Mouse (Mus musculus) limb, embryonic 10.5 days (tissue): ENCODE measurements at regions not wholly inside any gene's neighbourhood (a gene's known extent, or its start where the extent isn't known, plus 50 kb on each side); places are given as distances from the start of the nearest gene placed in this dataset.

Experiments used
- DNase-seq: peaks from one replicate; pipeline ENCODE4 v3.0.0-alpha.2; 2017; ENCODE audit warnings: low spot score
- H3K27ac ChIP-seq: fragments of 300-500 bp; sonication (generic); 2 replicates; pipeline ENCODE4 v1.5.1; 2016; ENCODE audit warnings: mild to moderate bottlenecking
- H3K27me3 ChIP-seq: fragments of 300-500 bp; sonication (generic); 2 replicates; pipeline ENCODE4 v1.6.1; 2016; ENCODE audit warnings: low read depth, mild to moderate bottlenecking; ENCODE audit not compliant: poor library complexity, severe bottlenecking
- H3K36me3 ChIP-seq: fragments of 300-500 bp; sonication (generic); 2 replicates; pipeline ENCODE4 v1.6.1; 2016; ENCODE audit warnings: mild to moderate bottlenecking, moderate library complexity
- H3K4me1 ChIP-seq: fragments of 300-500 bp; sonication (generic); 2 replicates; pipeline ENCODE4 v1.6.1; 2016
- H3K4me3 ChIP-seq: fragments of 300-500 bp; sonication (generic); 2 replicates; pipeline ENCODE4 v1.5.1; 2016; ENCODE audit warnings: mild to moderate bottlenecking, moderate library complexity
- H3K9me3 ChIP-seq: fragments of 300-500 bp; sonication (generic); replicated peaks from 2 replicates; pipeline ENCODE4 v1.6.1; 2016; ENCODE audit warnings: mild to moderate bottlenecking
- WGBS: fragments of 180-500 bp; shearing (Covaris S2); methylation state at CpG from one replicate; pipeline ENCODE4 v1.1.7; 2016; 5-methylcytosine and 5-hydroxymethylcytosine counted together

- peaks cover 10% of the 10 kb centered on the region; the same call in 1 of the 2 replicates for H3K4me1 ChIP-seq
- WGBS = 90% methylated on average over 11 of the region's 11 CpGs
- H3K36me3 ChIP-seq = no peaks in the 10 kb centered on the region
- H3K27me3 ChIP-seq = no peaks in the 10 kb centered on the region
- H3K9me3 ChIP-seq = no peaks in the 10 kb centered on the region
- DNase-seq = no peak
- H3K27ac ChIP-seq = no peak overlapping the region
- no peak overlapping the region for H3K4me3 ChIP-seq
These were observed 60.3 kb upstream of the Vamp9 start for GRCm38 (mm10) chr5:99845565-99846255.

GRCm38 (mm10) chr5:99848158-99848988 lies 57.7 kb upstream of the Vamp9 start:
- WGBS = 92% methylated on average over 17 of the region's 17 CpGs
- H3K9me3 ChIP-seq = no peaks in the 10 kb centered on the region
- no peak for DNase-seq
- 0 out of 2 replicates have a peak overlapping the region, but pooled peaks have one; percentile 23 for H3K27ac ChIP-seq
- H3K27me3 ChIP-seq = no peaks in the 10 kb centered on the region
- H3K36me3 ChIP-seq = no peaks in the 10 kb centered on the region
- no peak overlapping the region for H3K4me3 ChIP-seq
- H3K4me1 ChIP-seq = peaks cover 8% of the 10 kb centered on the region; the same call in 1 of the 2 replicates

GRCm38 (mm10) chr5:99849001-99849400 lies 57.1 kb upstream of the Vamp9 start:
- H3K4me3 ChIP-seq = no peak overlapping the region
- H3K4me1 ChIP-seq = peaks cover 8% of the 10 kb centered on the region; the same call in 1 of the 2 replicates
- DNase-seq = no peak
- no peaks in the 10 kb centered on the region for H3K27me3 ChIP-seq
- H3K27ac ChIP-seq = no peak overlapping the region
- no peaks in the 10 kb centered on the region for H3K36me3 ChIP-seq
- no peaks in the 10 kb centered on the region for H3K9me3 ChIP-seq
- WGBS = 83% methylated on average over 9 of the region's 9 CpGs

- no peak for DNase-seq
- H3K9me3 ChIP-seq = no peaks in the 10 kb centered on the region
- H3K27me3 ChIP-seq = 0 out of 2 replicates have a peak, but pooled peaks cover 5% of the 10 kb centered on the region
- H3K36me3 ChIP-seq = no peaks in the 10 kb centered on the region
- H3K4me3 ChIP-seq = no peak overlapping the region
- 93% methylated on average over 4 of the region's 4 CpGs for WGBS
- H3K27ac ChIP-seq = no peak overlapping the region
- H3K4me1 ChIP-seq = peaks cover 18% of the 10 kb centered on the region
These were observed 53.7 kb upstream of the Vamp9 start for GRCm38 (mm10) chr5:99852316-99852715.
